Mouse (Mus musculus): ENCODE results near the gene Runx2. TPM values are rescaled to one million over a fixed set of nuclear protein-coding genes. Genes with fewer than 3 reads are reported as not detected.

The Runx2 gene
- polyA plus RNA-seq, 2 experiments, result 16.5 to 27.5 TPM

- H3K27me3 ChIP-seq (ENCODE audit: control insufficient read depth, insufficient read depth, low read length), result no peaks in the 10 kb centered on the region
These were observed 169.5 kb downstream of the Runx2 start for GRCm38 (mm10) chr17:44645146-44645545.

GRCm38 (mm10) chr17:44643260-44643659 lies 171.3 kb downstream of the Runx2 start:
- no peak for ATAC-seq (ENCODE audit: low FRiP score, low read depth)
- H3K27me3 ChIP-seq (ENCODE audit: control insufficient read depth, insufficient read depth, low read length), result no peaks in the 10 kb centered on the region
- WGBS, result 91% methylated on average over 6 of the region's 6 CpGs
- TF ChIP-seq POLR2A (IDR thresholded peaks at IDR 0.05; ENCODE audit: borderline replicate concordance, extremely low read depth, insufficient read depth, insufficient read length), result no peak
- no peak overlapping the region for H3K27ac ChIP-seq (replicated peaks; ENCODE audit: low read depth, low read length)
- H3K36me3 ChIP-seq (ENCODE audit: control insufficient read depth, insufficient read depth, low read length), result no peaks in the 10 kb centered on the region
- no peak for DNase-seq (ENCODE audit: low spot score)
- H3K4me2 ChIP-seq (replicated peaks; ENCODE audit: low read depth, low read length, severe bottlenecking), result no peak overlapping the region
- H3K9me3 ChIP-seq (ENCODE audit: control insufficient read depth, low read length), result no peaks in the 10 kb centered on the region
- no peak overlapping the region for H3K4me3 ChIP-seq (replicated peaks; ENCODE audit: low read length)
- H3K9ac ChIP-seq (ENCODE audit: low read depth, low read length, severe bottlenecking), result no peak overlapping the region
- no peaks in the 10 kb centered on the region for H3K4me1 ChIP-seq (ENCODE audit: control insufficient read depth, insufficient read depth, low read length)

More at GRCm38 (mm10) chr17:44645146-44645545, 169.5 kb downstream of the Runx2 start:
- no peaks in the 10 kb centered on the region for H3K9me3 ChIP-seq (ENCODE audit: control insufficient read depth, low read length)
- no peak for DNase-seq (ENCODE audit: low spot score)
- no peak overlapping the region for H3K4me3 ChIP-seq (replicated peaks; ENCODE audit: low read length)
- H3K4me1 ChIP-seq (ENCODE audit: control insufficient read depth, insufficient read depth, low read length), result no peaks in the 10 kb centered on the region
- no peak for TF ChIP-seq POLR2A (IDR thresholded peaks at IDR 0.05; ENCODE audit: borderline replicate concordance, extremely low read depth, insufficient read depth, insufficient read length)
- no peak overlapping the region for H3K9ac ChIP-seq (ENCODE audit: low read depth, low read length, severe bottlenecking)
- H3K4me2 ChIP-seq (replicated peaks; ENCODE audit: low read depth, low read length, severe bottlenecking), result no peak overlapping the region
- no peak for ATAC-seq (ENCODE audit: low FRiP score, low read depth)
- H3K27ac ChIP-seq (replicated peaks; ENCODE audit: low read depth, low read length), result no peak overlapping the region
- H3K36me3 ChIP-seq (ENCODE audit: control insufficient read depth, insufficient read depth, low read length), result no peaks in the 10 kb centered on the region
- WGBS, result 82% methylated on average over 8 of the region's 8 CpGs

- H3K27me3 ChIP-seq (ENCODE audit: control insufficient read depth, insufficient read depth, low read length), result no peaks in the 10 kb centered on the region
- no peak overlapping the region for H3K4me2 ChIP-seq (replicated peaks; ENCODE audit: low read depth, low read length, severe bottlenecking)
- ATAC-seq (ENCODE audit: low FRiP score, low read depth) (no peak), DNase-seq (ENCODE audit: low spot score) (no peak)
- H3K9me3 ChIP-seq (ENCODE audit: control insufficient read depth, low read length), result no peaks in the 10 kb centered on the region
- WGBS, result 46% methylated on average over 4 of the region's 4 CpGs
- H3K4me1 ChIP-seq (ENCODE audit: control insufficient read depth, insufficient read depth, low read length), result no peaks in the 10 kb centered on the region
- TF ChIP-seq POLR2A (IDR thresholded peaks at IDR 0.05; ENCODE audit: borderline replicate concordance, extremely low read depth, insufficient read depth, insufficient read length), result no peak
- no peak overlapping the region for H3K27ac ChIP-seq (replicated peaks; ENCODE audit: low read depth, low read length)
- no peaks in the 10 kb centered on the region for H3K36me3 ChIP-seq (ENCODE audit: control insufficient read depth, insufficient read depth, low read length)
- H3K9ac ChIP-seq (ENCODE audit: low read depth, low read length, severe bottlenecking), result no peak overlapping the region
- H3K4me3 ChIP-seq (replicated peaks; ENCODE audit: low read length), result no peak overlapping the region
These were observed 172.5 kb downstream of the Runx2 start for GRCm38 (mm10) chr17:44642126-44642525.

- Histone ChIP-seq H3K9ac (ENCODE audit: low read depth, low read length, severe bottlenecking) (no peak overlapping the region), H3K4me1 (ENCODE audit: control insufficient read depth, insufficient read depth, low read length) (no peaks in the 10 kb centered on the region), H3K36me3 (ENCODE audit: control insufficient read depth, insufficient read depth, low read length) (no peaks in the 10 kb centered on the region), H3K4me2 (replicated peaks; ENCODE audit: low read depth, low read length, severe bottlenecking) (no peak overlapping the region), H3K9me3 (ENCODE audit: control insufficient read depth, low read length) (no peaks in the 10 kb centered on the region), H3K4me3 (replicated peaks; ENCODE audit: low read length) (no peak overlapping the region), H3K27ac (replicated peaks; ENCODE audit: low read depth, low read length) (no peak overlapping the region), H3K27me3 (ENCODE audit: control insufficient read depth, insufficient read depth, low read length) (no peaks in the 10 kb centered on the region)
- TF ChIP-seq POLR2A (IDR thresholded peaks at IDR 0.05; ENCODE audit: borderline replicate concordance, extremely low read depth, insufficient read depth, insufficient read length), result no peak
- DNase-seq (ENCODE audit: low spot score), result no peak
- no peak for ATAC-seq (ENCODE audit: low FRiP score, low read depth)
- 79% methylated on average over 3 of the region's 3 CpGs for WGBS
These were observed 173.7 kb downstream of the Runx2 start for GRCm38 (mm10) chr17:44640910-44641309.

GRCm38 (mm10) chr17:44639446-44639845 lies 175.2 kb downstream of the Runx2 start:
- H3K4me3 ChIP-seq (replicated peaks; ENCODE audit: low read length), result no peak overlapping the region
- no peaks in the 10 kb centered on the region for H3K9me3 ChIP-seq (ENCODE audit: control insufficient read depth, low read length)
- H3K36me3 ChIP-seq (ENCODE audit: control insufficient read depth, insufficient read depth, low read length), result no peaks in the 10 kb centered on the region
- no peak for DNase-seq (ENCODE audit: low spot score)
- no peaks in the 10 kb centered on the region for H3K4me1 ChIP-seq (ENCODE audit: control insufficient read depth, insufficient read depth, low read length)
- ATAC-seq (ENCODE audit: low FRiP score, low read depth), result no peak
- TF ChIP-seq POLR2A (IDR thresholded peaks at IDR 0.05; ENCODE audit: borderline replicate concordance, extremely low read depth, insufficient read depth, insufficient read length), result no peak
- no peak overlapping the region for H3K9ac ChIP-seq (ENCODE audit: low read depth, low read length, severe bottlenecking)
- 89% methylated on average over 14 of the region's 14 CpGs for WGBS
- H3K27me3 ChIP-seq (ENCODE audit: control insufficient read depth, insufficient read depth, low read length), result no peaks in the 10 kb centered on the region
- no peak overlapping the region for H3K27ac ChIP-seq (replicated peaks; ENCODE audit: low read depth, low read length)
- H3K4me2 ChIP-seq (replicated peaks; ENCODE audit: low read depth, low read length, severe bottlenecking), result no peak overlapping the region
